Mouse (Mus musculus) lung, postnatal 4 days (tissue): ENCODE measurements around the gene Gipc2.
"Not testable (repeated sequence)": the region's sequence is repeated elsewhere in the genome, so short reads cannot be mapped to it uniquely, and the experiment has no call there.

Experiments
- DNase-seq, 2 experiments: peaks; one replicate each; pipeline ENCODE4 v3.0.0; 2021

The Gipc2 gene

DNA sequence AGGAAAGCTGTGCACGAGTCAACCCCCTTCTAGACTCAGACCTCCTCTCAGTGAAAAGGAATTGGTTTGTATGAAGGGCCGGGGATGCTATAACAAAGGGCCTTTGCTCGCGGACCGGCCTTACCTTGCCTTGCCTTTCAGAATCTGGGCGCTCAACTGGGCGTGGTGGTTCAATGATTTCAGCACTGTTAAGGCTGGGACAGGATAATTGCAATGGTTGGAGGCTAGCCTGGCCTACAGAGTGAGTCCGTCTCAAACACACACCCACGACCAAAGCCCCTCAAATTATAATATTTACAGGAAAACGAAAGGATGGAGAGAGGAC is at the start of gene Gipc2:
Gipc2 (minus strand) TSS at position 132 of the 325 bp plus-strand sequence.
- no peak for DNase-seq

DNA sequence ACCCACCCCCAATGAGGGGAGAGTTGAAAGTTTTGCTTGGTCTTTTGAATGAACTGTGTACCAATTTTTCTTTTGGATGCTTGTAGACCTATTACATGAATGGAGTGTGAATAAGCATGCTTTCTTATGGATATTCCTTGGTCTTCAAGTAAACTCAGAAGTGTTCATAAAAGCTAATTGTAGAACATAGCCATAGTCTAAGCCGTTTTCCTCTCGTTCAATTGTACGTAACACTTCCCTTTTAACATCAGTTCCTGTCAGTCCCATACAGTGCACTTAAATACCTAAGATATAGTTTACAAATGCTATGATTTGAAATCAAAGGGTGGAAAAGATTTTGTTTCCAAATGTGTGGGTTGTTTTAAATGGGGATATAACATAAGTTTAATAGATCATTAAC is 47.4 kb upstream of the Gipc2 start:
- no peak for DNase-seq

DNA sequence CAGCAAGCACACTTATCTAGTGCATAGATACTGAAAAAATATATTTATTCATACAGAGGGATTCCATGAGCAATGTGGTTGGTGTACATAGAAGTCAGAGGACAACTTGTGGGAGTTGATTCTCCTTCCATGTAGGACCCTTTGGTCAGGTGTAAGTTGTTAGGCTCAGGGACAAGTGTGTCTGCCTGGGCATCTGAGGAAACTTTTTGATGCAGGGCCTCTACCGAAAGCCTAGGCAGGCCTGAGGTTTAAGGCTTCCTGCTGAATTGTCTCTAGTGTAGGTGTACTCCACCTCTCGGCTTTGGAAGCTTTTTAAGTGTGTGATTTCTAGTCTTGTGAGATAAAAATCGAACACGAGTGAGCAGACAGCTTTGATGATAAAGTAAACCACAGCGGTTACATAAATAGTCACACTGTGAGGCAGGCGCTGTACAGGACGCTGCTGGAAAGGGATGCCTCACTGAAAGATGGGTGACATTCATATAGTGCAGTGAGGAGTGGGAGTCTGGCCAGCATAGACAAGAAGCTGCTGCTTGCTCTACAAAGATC is 45.8 kb upstream of the Gipc2 start:
- no peak for DNase-seq

DNA sequence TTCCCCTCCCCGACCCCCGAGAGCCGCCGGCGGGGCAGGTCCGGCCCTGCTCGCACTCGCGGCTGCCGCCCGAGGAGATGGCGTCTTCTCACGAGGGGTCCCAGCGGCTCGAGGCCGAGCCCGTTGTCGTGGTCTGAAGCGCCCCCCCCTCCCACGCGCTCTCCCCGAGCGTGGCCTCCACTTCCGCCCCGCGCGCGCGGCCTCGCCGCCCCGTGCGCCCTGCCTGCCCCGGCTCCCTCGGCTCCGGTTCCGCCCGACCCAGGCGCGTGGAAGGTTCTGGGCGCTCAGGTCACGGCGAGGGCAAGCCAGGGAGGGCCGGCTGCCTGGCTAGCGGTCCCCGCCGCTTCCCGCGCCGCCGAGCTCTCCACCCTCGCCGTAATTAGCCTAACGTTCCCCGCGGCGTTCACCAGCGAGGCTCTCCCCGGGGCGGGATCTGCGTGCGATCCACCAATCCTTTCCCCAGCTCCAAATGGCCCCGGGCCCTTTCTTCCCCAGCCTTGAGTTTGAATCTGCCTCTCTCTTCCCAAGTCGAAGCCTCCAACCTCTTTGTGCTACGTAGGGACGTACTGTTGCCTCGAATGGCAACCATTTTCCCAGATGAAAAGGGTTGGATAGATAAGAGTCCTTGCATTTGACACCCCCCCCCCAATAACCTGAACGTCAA is 44.8 kb upstream of the Gipc2 start:
- peak; percentile 77 to 78 for DNase-seq

DNA sequence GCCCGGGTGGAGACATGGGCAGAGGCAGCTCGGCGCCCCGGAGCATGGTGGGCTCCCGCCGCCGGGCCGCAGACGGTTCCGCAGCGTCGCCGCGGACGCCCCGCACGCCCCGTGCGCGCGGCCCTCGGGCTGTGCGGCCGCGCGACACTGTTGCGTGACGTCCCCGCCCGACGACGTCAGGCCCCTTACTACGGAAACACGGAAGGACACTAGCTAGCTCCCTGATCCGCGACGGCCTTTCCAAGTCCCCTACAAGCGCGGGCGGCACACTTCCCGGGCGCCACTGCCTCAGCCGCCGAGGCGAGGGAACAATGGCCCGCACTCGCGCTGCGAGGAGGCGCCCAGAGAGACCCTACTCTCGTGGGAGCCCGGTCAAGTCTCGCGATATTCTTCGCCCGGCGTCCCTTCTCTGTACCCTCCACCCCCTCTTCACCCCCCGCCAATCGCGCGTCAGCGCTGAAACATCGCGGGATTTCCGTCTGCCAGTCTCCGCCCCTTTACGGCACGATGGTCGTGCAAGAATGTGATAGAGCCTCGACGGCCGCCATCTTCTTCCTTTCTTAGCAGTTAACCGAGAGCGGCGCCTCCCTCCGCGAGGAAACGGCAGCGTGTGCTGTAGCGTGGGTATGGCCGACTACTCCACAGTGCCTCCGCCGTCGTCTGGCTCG is 44.1 kb upstream of the Gipc2 start, which contains the start of the genes Dnajb4 and Fubp1:
Dnajb4 (minus strand) TSS at position 336 of the 668 bp plus-strand sequence.
Fubp1 (plus strand) TSS at position 456 of the 668 bp plus-strand sequence.
- peak; percentile 99 to 100 for DNase-seq

DNA sequence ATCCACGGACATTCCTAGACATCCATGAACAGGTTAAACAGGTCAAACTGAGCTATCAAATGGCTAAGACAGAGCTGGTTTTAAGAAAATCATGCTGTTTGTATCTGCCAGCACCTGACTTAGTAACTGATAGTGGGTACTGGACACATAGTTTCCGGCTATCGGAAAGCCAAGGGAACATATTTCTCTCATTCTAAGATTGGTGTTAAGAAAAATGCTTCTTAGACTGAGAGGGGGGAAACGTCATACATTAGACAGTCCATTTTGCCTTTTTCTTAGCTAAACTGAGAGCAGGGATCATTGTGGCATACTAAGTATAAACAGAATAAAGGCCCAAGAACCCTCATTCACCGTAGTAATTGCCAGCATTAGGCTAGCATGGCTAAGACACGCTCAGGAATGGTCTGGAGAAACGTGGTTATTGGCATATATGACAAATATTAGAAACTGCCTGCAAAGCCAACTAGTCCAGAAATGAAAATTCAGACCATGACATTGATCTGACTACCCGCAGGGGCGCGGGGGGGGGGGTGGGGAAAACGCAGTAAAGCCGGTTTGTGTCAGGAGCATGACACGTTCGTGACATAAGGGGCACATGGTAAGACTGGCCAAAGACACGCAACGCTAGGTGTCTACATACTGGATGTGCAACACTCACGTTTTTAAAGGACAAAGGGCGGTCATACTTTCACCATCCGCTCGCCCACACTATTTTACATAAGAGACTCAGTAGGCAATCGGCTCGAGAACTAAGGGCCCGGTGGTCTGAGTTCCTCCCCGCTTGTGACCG is 43.3 kb upstream of the Gipc2 start:
- no peak for DNase-seq

DNA sequence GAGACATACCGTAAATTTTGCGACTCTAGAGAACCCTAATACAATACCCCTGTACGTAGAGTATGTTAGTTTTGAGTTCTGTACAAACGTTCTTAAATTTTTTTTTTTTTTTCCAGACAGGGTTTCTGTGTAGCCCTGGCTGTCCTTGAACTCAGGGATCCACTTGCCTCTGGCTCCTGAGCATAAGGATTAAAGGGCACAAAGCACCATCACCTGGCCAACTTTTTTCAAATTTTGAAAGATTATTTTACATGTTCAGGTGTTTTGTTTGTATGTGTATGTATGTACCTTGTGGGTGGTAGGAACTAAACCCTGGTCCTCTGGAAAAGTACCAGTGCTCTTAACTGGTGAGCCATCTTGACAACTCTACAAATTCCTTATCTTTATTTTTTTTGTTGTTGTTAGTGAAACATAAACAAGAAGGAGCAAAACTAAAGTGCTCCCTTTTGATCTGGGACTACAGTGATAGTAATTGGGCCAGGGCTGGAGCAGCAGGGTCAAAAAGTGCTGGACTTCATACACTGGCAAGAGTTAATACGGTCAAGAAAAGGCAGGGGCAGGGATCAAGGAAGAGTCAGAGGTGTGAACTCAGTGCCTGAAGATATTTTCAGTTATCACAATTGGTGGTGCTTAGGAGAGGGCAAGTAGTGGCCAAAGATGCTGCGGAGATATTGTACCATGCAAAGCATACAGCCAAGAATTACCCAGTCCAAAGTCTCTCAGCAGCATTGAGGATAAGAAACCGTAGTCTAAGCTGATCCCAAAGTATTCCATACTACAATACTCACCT is 42.3 kb upstream of the Gipc2 start:
- no peak for DNase-seq

DNA sequence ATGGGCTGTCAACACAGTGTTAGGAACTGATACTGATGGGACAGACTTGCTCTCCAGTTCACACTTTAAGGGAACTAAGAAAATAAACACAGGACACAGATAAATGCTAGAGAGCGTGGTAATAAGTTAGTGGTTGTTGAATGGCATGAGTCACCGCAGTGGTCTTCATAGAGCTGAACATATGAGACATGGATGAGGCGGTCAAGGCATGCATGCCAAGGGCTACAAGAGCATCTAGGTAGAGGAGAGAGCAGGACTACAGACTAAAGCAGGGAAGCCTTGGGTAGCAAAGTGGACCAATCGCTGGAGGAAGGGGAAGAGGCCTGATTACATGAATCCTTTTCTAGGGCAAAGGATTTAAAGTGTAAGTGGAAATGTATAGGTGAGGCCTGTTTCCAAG is 41.1 kb upstream of the Gipc2 start:
- DNase-seq, result no peak

DNA sequence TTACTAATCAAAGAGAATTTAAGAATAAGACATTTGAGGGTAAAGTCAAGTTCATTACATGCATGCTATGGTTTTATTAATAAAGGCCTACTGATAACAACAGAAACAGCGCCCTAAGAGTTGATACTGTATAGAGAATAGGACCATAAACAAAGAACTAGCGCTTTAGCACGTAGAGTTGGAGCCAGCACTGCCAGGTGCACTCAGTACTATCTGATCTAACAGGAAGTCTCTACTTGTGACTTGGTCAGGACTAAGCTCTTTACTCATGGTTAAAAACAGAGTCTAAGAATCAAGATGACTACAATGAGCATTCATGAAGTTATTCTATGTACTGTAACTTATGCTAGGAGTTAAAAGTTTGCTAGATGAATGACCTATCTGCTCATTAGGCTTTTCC is 38.5 kb upstream of the Gipc2 start:
- no peak for DNase-seq

DNA sequence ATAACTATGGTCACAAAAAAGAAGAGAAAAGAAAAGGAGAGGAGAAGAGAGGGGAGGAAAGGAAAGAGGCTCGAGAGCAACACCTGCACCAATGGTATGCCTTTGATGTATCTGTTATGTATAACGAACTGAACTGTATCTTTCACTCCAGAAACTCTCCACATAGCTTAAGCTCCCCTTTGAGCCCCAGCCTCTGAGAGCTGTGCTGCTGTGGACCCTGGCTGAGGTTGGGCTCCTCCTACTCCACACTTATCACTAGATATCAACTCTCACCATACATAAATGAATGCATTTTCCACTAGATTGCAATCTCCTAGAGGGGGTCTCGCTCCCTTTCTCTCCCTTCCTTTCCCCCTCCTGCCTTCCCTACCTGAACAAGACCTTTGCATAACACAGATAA is 38.0 kb upstream of the Gipc2 start:
- no peak for DNase-seq

DNA sequence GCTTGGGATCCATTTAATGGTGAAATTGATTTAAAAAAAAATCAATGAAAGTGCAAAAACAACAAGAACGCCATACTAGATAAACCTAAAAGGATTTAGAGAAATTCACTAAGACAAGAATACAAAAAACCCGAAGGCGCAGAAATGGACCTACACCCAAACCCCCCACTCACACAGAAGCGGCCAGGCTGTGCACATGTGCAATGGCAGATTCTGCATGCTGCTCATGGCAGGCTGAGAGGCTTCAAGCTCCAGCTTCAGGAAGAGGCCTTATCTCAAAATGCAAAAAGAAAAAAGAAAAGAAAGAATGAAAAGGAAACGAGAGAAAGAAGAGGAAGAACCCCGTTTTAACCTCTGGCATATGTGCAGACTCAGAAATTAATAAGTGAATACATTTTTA is 37.4 kb upstream of the Gipc2 start:
- no peak for DNase-seq

DNA sequence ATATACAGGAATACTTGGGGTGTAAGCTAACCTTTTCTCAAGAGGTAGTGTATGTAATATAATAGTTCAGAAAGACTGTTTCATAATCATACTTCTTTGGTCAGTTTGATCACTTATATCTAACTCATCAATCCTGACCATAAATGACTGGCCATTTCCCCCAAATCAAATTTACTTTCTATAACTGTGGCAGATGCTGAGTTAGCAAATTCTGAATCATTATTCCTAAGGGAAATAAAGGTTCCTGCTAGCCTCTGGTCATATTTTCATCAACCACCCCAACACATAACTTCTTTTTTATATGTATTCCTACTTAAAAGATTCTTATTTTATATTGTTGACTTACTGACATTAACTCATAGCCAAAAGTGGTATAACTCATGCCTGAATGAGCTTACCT is 36.9 kb upstream of the Gipc2 start:
- no peak for DNase-seq

DNA sequence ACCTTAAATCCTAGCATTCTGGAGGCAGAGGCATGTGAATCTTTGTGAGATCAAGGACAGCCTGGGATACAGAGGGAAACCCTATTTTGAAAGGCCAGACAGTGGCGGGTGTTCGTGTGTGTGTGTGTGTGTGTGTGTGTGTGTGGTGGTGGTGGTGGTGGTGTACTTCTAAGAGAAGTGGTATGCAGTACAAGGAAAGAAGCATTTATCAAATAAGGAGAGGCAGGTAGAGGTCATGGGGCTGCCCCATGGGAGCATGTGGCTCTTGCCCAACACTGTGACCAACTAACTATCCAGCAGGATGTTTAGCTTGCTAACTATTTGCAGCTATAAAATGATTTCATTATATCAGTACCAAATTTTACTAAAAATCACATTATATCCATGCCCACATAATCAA is 35.6 kb upstream of the Gipc2 start:
- DNase-seq, result no peak

DNA sequence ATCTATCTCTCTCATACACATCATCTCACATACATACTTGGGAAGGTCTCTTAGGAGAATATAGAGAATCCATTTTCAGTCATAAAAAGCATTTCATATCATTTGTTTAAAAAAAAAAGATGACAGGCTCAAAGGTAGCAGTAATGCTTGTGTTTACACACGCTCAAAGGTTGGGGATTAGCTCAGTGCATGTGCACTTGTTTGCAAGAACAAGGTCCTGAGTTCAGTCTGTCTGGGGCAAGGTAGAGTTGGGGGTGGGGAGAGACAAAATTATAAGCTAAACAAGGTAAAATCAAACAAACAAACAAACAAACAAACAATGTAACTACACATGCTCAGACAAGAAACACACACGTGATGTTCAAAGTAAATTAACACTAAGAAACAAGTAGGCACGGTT is 35.2 kb upstream of the Gipc2 start:
- no peak for DNase-seq

DNA sequence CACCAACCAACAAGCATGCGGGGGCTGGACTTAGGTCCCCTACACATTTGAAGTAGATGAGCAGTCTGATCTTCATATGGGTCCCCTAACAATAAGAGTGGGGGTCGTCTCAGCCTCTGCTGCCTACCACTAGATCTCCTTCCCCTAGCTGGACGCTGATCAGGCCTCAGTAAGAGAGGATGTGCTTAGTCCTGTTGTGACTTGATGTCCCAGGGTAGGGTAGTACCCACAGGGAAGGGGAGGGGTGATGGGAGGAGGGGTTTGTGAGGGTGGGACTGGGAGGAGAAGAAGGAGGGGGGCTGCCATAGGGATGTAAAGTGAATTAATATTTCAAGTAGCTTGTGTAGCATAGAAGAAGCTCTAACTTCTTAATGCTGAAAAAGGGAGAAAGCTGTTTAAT is 33.1 kb upstream of the Gipc2 start:
- DNase-seq, result no peak

DNA sequence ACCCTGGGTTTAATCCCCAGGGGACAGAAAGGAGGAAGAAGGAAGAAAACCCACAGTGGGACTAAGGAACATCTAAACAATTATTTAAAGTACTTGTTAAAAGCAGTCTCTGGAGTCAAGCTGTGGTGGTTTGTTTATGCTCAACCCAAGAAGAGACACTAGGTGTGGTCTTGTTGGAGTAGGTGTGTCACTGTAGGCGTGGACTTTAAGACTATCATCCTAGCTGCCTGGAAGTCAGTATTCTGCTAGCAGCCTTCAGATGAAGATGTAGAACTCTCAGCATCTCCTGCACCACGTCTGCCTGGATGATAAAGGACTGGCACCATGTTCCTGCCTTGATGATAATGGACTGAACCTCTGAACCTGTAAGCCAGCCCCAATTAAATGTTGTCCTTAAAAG is 31.2 kb upstream of the Gipc2 start:
- DNase-seq, result not testable (repeated sequence)

DNA sequence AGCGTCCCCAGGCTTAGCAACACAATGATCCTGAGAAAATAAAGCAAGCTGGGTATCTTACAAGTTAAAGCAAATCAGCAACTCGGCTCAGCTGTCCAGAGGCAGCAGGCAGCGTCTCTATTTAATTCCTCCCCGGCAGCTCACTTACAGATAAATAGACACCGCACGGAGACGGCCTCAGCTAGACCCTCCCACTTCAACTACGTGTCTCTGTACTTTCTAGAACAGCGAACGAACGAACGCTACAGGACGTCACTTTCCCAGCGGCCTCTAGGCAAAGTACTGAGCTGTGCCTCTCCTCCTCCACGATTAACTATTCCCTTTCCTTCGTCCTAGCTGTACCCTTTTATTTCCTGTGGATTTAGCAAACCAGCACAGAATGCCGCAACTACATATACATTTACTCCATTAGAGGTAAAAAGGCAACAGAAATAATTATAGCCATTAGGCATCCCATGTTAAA is 27.6 kb upstream of the Gipc2 start:
- peak; percentile 85 to 87 for DNase-seq

DNA sequence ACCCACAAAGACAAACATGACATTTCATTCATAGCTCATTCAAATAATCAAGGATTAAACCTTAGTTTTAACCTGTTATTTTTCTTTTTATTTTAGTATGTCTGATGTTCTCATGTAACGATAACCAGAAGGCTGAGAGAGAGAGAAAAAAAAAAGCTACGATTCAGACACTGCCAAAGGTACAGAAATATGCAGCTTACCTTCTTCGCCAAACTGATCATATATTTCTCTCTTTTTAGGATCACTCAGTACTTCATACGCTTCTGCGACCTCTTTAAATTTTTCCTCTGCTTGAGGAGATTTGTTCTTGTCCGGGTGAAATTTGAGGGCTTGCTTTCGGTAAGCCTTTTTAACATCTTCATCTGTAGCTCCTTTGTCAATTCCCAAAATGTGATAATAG is 27.1 kb upstream of the Gipc2 start:
- no peak for DNase-seq

DNA sequence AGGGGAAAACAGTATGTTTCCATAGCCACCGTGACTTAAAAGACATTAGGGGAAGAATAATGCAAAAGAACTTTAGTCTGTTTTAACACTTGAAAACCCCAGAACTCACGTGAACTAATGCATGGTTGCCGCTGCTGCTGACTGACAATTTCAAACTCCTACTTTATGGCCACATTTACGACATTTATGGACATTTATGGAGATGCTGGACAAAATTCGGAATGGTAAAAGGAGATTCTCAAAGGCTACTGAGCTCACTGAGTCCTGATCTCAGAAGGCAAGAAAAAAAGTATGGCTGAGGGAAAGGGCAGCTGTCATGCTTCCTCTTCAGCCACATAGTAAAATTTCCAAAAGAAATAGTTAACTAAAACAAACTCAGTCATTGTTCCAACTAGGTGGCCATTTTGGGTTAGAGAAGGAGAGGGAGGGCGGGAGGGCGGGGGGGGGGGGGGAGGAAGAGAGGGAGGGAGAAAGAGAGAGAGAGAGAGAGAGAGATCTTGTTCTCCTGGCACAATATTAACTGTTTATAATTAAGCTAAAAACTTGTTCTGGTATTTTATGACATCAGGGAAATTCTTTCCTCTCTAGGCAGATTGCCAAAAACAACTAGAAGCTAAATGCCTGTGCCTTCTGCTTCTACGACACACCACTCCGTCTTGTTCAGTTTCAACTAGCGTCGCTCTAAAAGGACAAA is 26.4 kb upstream of the Gipc2 start:
- no peak for DNase-seq

DNA sequence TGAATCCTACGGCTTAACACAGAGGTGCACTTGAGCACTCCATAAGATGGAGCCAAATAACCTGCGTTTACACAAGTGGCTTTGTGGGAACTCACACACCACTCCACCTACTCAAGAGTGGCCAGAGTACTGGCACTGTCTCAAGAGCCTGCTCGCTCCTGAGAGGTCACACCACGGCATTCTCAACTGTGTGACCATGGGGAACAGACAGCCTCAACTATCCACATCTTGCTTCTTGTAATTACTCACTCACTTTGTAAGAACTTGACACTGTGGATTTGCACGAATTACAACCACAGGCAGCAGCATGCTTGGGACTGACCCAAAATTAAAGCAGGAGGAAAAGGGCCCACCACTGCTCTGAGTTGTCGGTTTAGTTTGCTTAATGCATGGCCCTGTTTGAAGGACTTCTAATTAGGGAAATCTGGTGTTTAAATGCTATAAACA is 25.8 kb upstream of the Gipc2 start:
- DNase-seq, result peak; percentile 74 to 86

DNA sequence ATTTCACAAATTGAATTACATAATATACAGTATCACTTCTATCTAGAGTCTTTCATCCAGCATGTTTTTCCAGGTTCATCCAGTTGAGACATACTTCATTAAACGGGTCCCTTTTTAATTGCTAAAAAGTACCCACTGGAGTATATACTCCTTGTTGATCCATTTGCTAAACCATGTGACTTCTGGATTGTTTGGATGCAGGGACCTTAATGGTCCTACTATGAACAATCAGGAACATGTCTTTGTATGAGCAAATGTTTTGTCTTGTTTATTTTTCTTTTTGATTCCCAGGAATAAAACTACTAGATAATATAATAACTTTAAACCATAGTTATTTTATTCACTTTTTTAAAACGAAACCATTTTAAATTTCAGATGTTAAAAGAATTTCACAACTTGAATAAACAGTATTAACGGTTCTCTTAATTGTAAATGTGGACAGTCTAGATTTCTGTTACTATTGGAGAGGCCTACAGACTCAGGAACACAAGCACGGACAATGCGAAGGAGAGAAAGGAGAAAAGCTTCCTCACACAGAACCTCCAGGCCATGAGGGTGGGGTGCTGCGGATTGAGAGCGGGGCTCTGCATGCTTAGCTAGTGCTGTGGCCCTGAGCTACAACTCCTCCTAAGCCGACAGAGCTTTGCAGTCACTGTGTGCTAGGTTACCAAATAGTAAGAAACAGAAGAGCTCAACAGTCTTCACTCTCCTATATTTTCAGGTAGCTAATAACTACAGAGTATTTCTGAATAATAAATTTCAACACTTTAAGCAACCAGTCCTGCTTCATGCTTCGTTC is 24.8 kb upstream of the Gipc2 start:
- no peak for DNase-seq
